Mouse (Mus musculus) brain, embryonic 14.5 days (tissue): ENCODE results near the gene Lonp2. TPM values are rescaled to one million over a fixed set of nuclear protein-coding genes. Genes with fewer than 3 reads are reported as not detected.

Experiments used
- DNase-seq: peaks from one replicate; pipeline ENCODE4 v3.0.0-alpha.2; 2011; ENCODE audit warnings: low read depth
- CTCF ChIP-seq: fragments of 200-500 bp; IDR thresholded peaks from 2 replicates; pipeline ENCODE4 v1.5.1; 2012; ENCODE audit warnings: inconsistent platforms, mild to moderate bottlenecking, moderate library complexity, borderline replicate concordance; ENCODE audit not compliant: insufficient read depth, insufficient read length; ENCODE audit errors: extremely low read depth
- POLR2A ChIP-seq: fragments of 200-500 bp; IDR thresholded peaks from 2 replicates; pipeline ENCODE4 v1.6.1; 2012; ENCODE audit warnings: mild to moderate bottlenecking, inconsistent platforms, borderline replicate concordance; ENCODE audit not compliant: poor library complexity, insufficient read depth, insufficient read length, severe bottlenecking; ENCODE audit errors: extremely low read depth
- polyA plus RNA-seq: library from polyadenylated mRNA; depleted of rRNA; stranded (reverse); fragments of >200 nt; gene quantifications from 2 replicates; pipeline ENCODE4 v1.2.3, GENCODE M21; 2012; rRNA removed

Lonp2 gene
- 45.2 and 53.5 TPM in 2 replicates for polyA plus RNA-seq

- no peak for TF ChIP-seq CTCF
- peak; percentile 86 for TF ChIP-seq POLR2A
- peak; percentile 99 for DNase-seq
Observed at GRCm38 (mm10) chr8:86623911-86624731, at the start of gene Lonp2. Gene Lonp2 (plus strand): TSS chr8:86624043.

GRCm38 (mm10) chr8:86577547-86577946 lies 46.3 kb upstream of the Lonp2 start:
- TF ChIP-seq CTCF (no peak), POLR2A (no peak)
- DNase-seq: peak; percentile 7

DNA sequence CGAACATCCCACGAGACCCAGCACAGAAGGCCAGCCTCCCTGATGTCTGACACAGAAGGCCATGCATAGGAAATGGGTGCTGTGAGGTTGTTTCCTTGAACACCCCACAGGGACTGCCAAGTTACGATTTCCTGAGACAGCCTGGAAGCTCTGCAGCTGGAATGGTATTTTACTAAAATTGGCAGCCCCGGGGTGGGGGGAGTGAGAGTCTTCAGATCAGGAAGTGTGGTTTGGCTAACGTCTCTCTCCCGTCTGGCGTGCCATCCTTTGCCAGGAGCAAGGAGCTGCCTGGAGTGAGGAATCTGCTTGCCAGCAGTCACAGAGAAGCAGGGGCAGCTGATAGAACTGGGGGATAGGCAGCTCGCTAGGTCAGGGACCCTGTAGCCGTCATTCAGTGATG lies 45.8 kb upstream of the Lonp2 start:
- peak; percentile 90 for DNase-seq
- TF ChIP-seq CTCF: no peak
- no peak for TF ChIP-seq POLR2A

DNA sequence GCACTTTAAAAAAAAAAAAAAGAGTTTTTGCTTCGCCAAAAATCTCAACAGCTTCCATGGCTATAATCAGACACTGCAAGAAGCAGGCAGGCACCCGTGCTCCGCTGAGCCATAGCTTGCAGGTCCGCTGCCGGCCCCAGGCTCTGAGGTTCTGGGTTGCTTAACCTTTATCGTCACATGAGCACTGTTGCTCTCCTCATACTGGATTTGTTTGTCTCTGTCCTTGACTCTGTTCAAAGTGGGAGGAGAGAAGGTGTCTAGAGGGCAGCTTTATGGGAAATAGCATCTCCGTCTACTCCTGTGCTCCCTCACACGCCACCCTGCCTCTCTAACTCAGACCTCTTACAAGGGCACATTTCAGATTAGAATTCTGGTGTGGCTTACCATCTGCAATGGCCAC lies 45.1 kb upstream of the Lonp2 start:
- peak; percentile 31 for DNase-seq

GRCm38 (mm10) chr8:86580458-86580857 lies 43.4 kb upstream of the Lonp2 start, which contains the start of gene Abcc12:
Gene Abcc12 (minus strand): TSS chr8:86580686.
- TF ChIP-seq POLR2A (no peak), CTCF (no peak)
- DNase-seq: no peak

More for the DNA sequence above, 45.1 kb upstream of the Lonp2 start:
- TF ChIP-seq POLR2A: no peak
- TF ChIP-seq CTCF: no peak

DNA sequence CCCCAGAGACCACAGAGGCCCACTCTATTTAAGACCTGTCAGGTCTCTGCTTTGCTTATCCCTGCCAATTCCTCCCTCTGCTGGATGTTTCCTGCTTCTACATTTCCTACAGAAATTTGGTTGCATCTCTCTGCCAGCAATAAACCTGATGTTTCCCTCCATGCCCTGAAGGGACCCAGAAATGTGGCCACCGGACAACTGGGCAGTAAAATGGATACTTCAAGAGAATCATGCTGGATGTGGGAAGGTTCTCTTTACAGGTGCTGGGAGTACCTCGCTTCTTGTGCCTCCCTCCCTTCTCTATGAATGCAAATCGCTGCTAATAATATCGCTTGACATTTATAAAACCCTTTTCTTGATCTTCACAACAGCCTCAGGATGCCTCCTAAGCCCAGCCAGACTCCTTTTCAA lies 41.9 kb upstream of the Lonp2 start:
- TF ChIP-seq POLR2A (no peak), CTCF (peak; percentile 47; the same call in 1 of the 2 replicates)
- peak; percentile 69 for DNase-seq

DNA sequence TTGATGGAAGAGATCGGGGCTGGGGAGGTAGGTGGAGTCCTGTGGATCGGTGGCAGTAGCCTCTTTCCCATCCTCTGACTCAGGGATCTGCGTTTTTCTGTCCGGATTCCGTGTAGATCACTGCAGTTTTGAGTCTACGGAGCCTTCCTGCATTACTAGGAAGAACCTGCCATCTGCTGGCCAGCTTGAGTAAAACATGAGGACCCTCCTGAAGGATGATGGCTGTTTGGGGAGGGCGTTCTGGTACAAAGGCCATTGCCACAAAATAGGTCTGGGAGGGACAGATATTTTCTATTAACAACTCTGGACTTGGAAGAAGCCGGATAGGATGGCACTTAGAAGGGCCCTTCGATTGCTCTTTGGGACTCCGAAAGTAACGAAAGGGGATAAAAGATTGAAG lies 38.7 kb upstream of the Lonp2 start:
- DNase-seq: peak; percentile 96
- TF ChIP-seq CTCF (peak; percentile 86), POLR2A (no peak)

DNA sequence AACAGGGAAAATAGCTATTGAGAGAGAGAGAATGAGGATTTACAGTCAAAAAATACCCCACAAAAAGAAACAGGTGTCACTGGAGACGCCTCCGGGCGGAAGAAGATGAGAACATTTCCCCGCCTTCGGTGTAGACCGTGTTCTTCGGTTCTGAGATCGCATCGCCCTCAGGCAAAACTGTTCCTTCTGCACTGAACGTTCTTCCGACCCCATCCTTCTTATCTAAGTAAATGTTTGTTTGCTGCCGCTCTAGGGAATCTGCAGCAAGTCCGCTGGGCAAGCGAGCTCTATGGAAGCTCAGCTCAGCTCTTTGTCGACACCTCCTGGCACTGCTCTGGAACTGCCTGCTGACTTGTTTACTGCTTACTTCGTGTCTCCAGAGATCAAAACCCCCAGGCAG lies 38.3 kb upstream of the Lonp2 start:
- TF ChIP-seq CTCF: peak; percentile 99
- TF ChIP-seq POLR2A: 0 out of 2 replicates have a peak, but pooled peaks have one; percentile 12
- DNase-seq: peak; percentile 96

DNA sequence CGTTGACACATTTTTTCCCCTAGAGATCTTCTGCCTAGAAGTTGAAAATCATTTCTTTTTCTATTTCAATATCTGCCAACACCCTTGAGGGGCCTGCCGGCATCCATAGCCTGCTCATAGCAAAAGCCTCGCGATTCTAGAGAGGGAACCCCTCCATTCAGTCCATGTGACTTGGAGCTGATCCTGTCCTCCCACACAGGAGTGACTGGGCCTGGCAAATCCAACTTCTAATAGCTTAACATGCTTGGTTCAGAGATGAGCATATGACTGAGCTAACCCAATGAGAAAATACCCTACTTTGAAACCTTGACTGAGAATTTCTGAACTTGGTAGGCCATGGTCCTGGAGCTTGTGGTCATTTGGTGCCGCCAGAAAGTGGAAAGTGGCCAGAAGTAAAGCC lies 37.8 kb upstream of the Lonp2 start:
- TF ChIP-seq CTCF: no peak
- DNase-seq: no peak

DNA sequence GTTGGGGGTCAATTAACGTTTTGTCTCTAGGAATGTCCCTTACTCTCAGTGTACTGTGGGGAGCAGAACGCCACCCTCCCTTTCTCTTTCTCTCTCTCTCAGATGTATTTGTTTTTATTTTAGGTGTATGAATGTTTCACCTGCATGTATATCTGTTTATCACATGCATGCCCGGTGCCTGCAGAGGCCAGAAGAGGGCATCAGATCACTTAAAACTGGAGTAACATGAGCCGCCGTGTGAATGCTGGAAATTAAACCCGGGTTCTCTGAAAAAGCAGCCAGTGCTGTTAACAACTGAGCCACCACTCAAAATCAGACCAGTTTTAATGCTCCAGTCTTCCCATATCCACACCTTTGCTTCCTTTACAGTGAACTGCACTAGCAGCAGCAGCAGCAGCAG lies 37.2 kb upstream of the Lonp2 start:
- TF ChIP-seq CTCF (peak; percentile 28; the same call in 1 of the 2 replicates), POLR2A (no peak)
- DNase-seq: peak; percentile 51

DNA sequence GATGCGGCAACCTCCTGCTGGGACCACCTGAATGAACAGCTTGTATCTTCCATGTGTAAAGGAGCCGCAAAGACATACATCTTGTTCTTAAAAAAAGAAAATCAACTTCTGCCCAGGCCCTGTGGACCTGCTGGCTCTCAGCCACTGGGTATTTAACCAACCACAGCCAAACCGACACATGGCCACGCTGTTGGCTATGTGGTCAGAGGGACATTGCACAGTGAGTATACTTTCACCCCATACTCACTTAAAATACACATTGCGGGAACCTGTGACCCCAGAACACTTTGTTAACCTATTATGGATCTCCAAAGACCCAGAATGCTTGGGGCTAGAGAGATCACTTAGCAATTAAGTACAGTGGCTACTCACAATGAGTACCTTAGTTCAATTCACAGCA lies 35.5 kb upstream of the Lonp2 start:
- TF ChIP-seq POLR2A (no peak), CTCF (no peak)
- DNase-seq: no peak

GRCm38 (mm10) chr8:86593099-86593498 lies 30.7 kb upstream of the Lonp2 start:
- DNase-seq: no peak
- no peak for TF ChIP-seq POLR2A
- TF ChIP-seq CTCF: no peak

DNA sequence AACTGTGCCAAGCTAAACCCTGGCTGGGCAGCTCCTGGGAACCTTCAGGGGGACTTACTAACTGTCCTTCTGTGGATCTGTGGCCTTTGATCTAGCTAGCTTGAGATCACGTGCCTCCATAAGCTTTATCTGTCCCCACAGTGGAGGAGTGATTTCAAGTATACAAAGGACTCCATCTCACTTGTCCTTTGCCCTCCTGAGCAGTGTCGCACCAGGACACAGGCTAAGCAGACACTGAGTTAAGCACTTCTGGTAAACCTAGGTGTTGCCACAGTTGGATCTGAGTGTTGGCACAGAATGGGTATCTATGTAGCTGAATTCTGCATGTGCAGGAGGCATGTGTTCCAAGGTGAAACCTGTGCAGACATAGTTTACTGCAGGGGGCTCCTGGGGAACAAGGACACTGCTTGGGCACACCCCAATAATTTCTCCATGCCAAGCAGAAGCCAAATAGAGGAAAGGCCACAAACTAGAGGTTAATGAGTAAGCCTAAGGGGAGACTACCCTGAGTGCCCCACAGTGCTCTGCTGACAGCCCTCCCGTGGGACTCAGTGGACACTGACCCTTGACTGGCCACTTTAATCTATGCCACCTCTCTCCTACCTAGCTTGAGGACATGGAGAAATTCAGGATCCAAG lies 29.6 kb upstream of the Lonp2 start:
- DNase-seq: no peak
- TF ChIP-seq CTCF (no peak), POLR2A (no peak)
